Mouse (Mus musculus) lung, postnatal 0 days (tissue): Measurements from ENCODE around the gene Rhobtb1. TPM values are rescaled to one million over a fixed set of nuclear protein-coding genes. Genes with fewer than 3 reads are reported as not detected.

Source experiments
- ATAC-seq: fragments of 200-750 bp; cut with Nextera tagmentation; 2 replicates; pipeline ENCODE4 v1.8.0; 2017; ENCODE audit warnings: moderate library complexity
- DNase-seq: peaks from one replicate; pipeline ENCODE4 v3.0.0-alpha.2; 2016; ENCODE audit warnings: low spot score
- H3K27ac ChIP-seq: fragments of 300-500 bp; sonication (generic); 2 replicates; pipeline ENCODE4 v1.5.1; 2014; ENCODE audit warnings: antibody characterized with exemption, mild to moderate bottlenecking, low read length, mixed read lengths
- H3K27me3 ChIP-seq: fragments of 300-500 bp; sonication (generic); replicated peaks from 2 replicates; pipeline ENCODE4 v1.6.1; 2014; ENCODE audit warnings: low read length, mixed read lengths; ENCODE audit not compliant: insufficient read depth
- H3K36me3 ChIP-seq: fragments of 300-500 bp; sonication (generic); 2 replicates; pipeline ENCODE4 v1.6.1; 2014; ENCODE audit warnings: low read length, mixed read lengths; ENCODE audit not compliant: insufficient read depth
- H3K4me1 ChIP-seq: fragments of 300-500 bp; sonication (generic); 2 replicates; pipeline ENCODE4 v1.6.1; 2014; ENCODE audit warnings: antibody characterized with exemption, low read depth, low read length, mixed read lengths; ENCODE audit not compliant: insufficient read depth
- H3K4me2 ChIP-seq: fragments of 300-500 bp; sonication (generic); replicated peaks from 2 replicates; pipeline ENCODE4 v1.6.1; 2014; ENCODE audit warnings: low read depth, mild to moderate bottlenecking, low read length, moderate library complexity, mixed read lengths
- H3K4me3 ChIP-seq: fragments of 300-500 bp; sonication (generic); 2 replicates; pipeline ENCODE4 v1.5.1; 2014; ENCODE audit warnings: low read depth, low read length
- H3K9ac ChIP-seq: fragments of 300-500 bp; sonication (generic); replicated peaks from 2 replicates; pipeline ENCODE4 v1.6.1; 2014; ENCODE audit warnings: low read depth, mild to moderate bottlenecking
- H3K9me3 ChIP-seq: fragments of 300-500 bp; sonication (generic); 2 replicates; pipeline ENCODE4 v1.6.1; 2016; ENCODE audit warnings: low read length, mixed read lengths
- CTCF ChIP-seq: IDR thresholded peaks from 2 replicates; pipeline ENCODE4 v1.5.1; 2016; ENCODE audit warnings: antibody characterized with exemption, mild to moderate bottlenecking
- EP300 ChIP-seq: IDR thresholded peaks from 2 replicates; pipeline ENCODE4 v1.6.1; 2016; ENCODE audit warnings: antibody characterized with exemption, mild to moderate bottlenecking, control low read depth
- WGBS: fragments of 180-500 bp; shearing (Covaris S2); extraction: QIAGEN DNeasy Blood & Tissue Kit; methylation state at CpG from one replicate; pipeline ENCODE4 v1.1.7; 2014; 5-methylcytosine and 5-hydroxymethylcytosine counted together
- polyA plus RNA-seq: library from polyadenylated mRNA; unstranded; fragments of >200 nt; fragmentation: Nextera tagmentation; extraction: Ambion mirVana; gene quantifications from 2 replicates; pipeline ENCODE4 v1.2.1, GENCODE M21; 2015

Gene Rhobtb1
- polyA plus RNA-seq, 1 experiment from 2014 or later, result 15.2 TPM

DNA sequence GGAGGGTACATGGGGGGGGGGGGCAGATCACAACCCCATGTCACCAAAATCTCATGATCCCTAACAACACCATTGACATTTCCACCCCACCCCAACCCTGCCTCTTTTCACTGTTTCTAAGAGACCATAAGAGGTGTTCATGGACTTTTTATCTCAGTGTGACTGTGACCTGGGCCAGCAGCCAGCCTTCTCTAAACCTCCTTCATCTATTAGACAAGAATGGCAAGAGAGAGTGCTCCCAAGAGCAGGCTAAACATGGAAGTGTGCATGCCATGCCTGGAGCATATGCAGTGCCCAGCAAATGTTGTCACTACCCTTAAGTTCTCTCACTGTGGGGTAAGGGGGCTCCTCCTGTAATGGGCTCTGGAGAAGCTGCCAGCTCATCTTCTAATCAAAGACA is 123.5 kb downstream of the Rhobtb1 start:
- Histone ChIP-seq H3K27ac (0 out of 2 replicates have a peak overlapping the region, but pooled peaks have one; percentile 4), H3K4me3 (no peak overlapping the region), H3K4me1 (no peaks in the 10 kb centered on the region), H3K27me3 (no peaks in the 10 kb centered on the region), H3K4me2 (no peak overlapping the region), H3K9ac (no peak overlapping the region), H3K9me3 (no peaks in the 10 kb centered on the region), H3K36me3 (peaks cover 18% of the 10 kb centered on the region; the same call in 1 of the 2 replicates)
- no peak for TF ChIP-seq CTCF
- TF ChIP-seq EP300, result 0 out of 2 replicates have a peak, but pooled peaks have one; percentile 38
- DNase-seq, result peak; percentile 61
- ATAC-seq, result peak; percentile 63

GRCm38 (mm10) chr10:69275811-69276775 is 124.9 kb downstream of the Rhobtb1 start:
- Histone ChIP-seq H3K27me3 (no peaks in the 10 kb centered on the region), H3K4me3 (no peak overlapping the region), H3K9ac (no peak overlapping the region), H3K27ac (no peak overlapping the region), H3K9me3 (no peaks in the 10 kb centered on the region), H3K36me3 (peaks cover 14% of the 10 kb centered on the region; the same call in 1 of the 2 replicates), H3K4me2 (no peak overlapping the region), H3K4me1 (no peaks in the 10 kb centered on the region)
- 60% methylated on average over 12 of the region's 12 CpGs for WGBS
- TF ChIP-seq CTCF (no peak), EP300 (peak; percentile 88)
- peak; percentile 70 for DNase-seq
- peak; percentile 84 for ATAC-seq

GRCm38 (mm10) chr10:69276920-69277435 is 125.7 kb downstream of the Rhobtb1 start:
- no peaks in the 10 kb centered on the region for H3K27me3 ChIP-seq
- H3K27ac ChIP-seq, result no peak overlapping the region
- H3K9me3 ChIP-seq, result no peaks in the 10 kb centered on the region
- DNase-seq (no peak), ATAC-seq (no peak)
- H3K4me2 ChIP-seq, result no peak overlapping the region
- no peak overlapping the region for H3K4me3 ChIP-seq
- H3K36me3 ChIP-seq, result peaks cover 14% of the 10 kb centered on the region; the same call in 1 of the 2 replicates
- TF ChIP-seq CTCF (no peak), EP300 (no peak)
- no peaks in the 10 kb centered on the region for H3K4me1 ChIP-seq
- no peak overlapping the region for H3K9ac ChIP-seq
- 85% methylated on average over 9 of the region's 9 CpGs for WGBS

GRCm38 (mm10) chr10:69278764-69279606 is 127.8 kb downstream of the Rhobtb1 start:
- TF ChIP-seq CTCF, result no peak
- TF ChIP-seq EP300, result no peak
- no peaks in the 10 kb centered on the region for H3K4me1 ChIP-seq
- 73% methylated on average over 18 of the region's 18 CpGs for WGBS
- DNase-seq (no peak), ATAC-seq (no peak)
- H3K27me3 ChIP-seq, result no peaks in the 10 kb centered on the region
- H3K4me2 ChIP-seq, result no peak overlapping the region
- no peak overlapping the region for H3K9ac ChIP-seq
- H3K27ac ChIP-seq, result no peak overlapping the region
- H3K4me3 ChIP-seq, result no peak overlapping the region
- H3K36me3 ChIP-seq, result peaks cover 14% of the 10 kb centered on the region; the same call in 1 of the 2 replicates
- no peaks in the 10 kb centered on the region for H3K9me3 ChIP-seq

DNA sequence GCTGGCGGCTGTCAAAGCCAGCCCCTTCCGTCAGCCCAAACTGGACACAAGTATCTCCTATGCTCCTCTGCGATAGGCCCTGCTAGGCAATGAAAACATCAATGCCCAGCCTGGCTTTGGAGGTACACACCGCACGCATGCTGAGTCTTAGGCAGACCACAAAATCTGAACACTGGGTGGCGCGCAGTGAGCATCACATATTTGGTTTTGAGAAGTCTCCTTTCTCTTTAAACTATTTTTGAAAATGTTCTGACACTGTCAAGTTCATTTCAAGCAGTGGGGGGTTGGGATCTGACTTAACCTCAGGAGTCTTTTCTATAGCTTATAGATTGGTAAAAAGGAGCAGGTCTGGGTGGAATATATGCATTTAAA is 128.4 kb downstream of the Rhobtb1 start:
- Histone ChIP-seq H3K36me3 (peaks cover 14% of the 10 kb centered on the region; the same call in 1 of the 2 replicates), H3K4me3 (no peak overlapping the region), H3K27ac (no peak overlapping the region), H3K27me3 (no peaks in the 10 kb centered on the region), H3K9me3 (no peaks in the 10 kb centered on the region), H3K9ac (no peak overlapping the region), H3K4me2 (no peak overlapping the region), H3K4me1 (no peaks in the 10 kb centered on the region)
- ATAC-seq, result no peak
- no peak for DNase-seq
- WGBS, result 93% methylated on average over 7 of the region's 7 CpGs
- TF ChIP-seq CTCF (no peak), EP300 (no peak)

- no peak overlapping the region for H3K27ac ChIP-seq
- H3K9ac ChIP-seq, result no peak overlapping the region
- H3K27me3 ChIP-seq, result no peaks in the 10 kb centered on the region
- no peaks in the 10 kb centered on the region for H3K9me3 ChIP-seq
- TF ChIP-seq CTCF (no peak), EP300 (no peak)
- WGBS, result 94% methylated on average over 3 of the region's 3 CpGs
- no peaks in the 10 kb centered on the region for H3K4me1 ChIP-seq
- no peak for ATAC-seq
- DNase-seq, result no peak
- H3K36me3 ChIP-seq, result no peaks in the 10 kb centered on the region; the same call in 1 of the 2 replicates
- H3K4me2 ChIP-seq, result no peak overlapping the region
- H3K4me3 ChIP-seq, result no peak overlapping the region
Measured at GRCm38 (mm10) chr10:69286939-69287338, 135.7 kb downstream of the Rhobtb1 start.
